Mouse (Mus musculus) hindbrain, embryonic 12.5 days (tissue): ENCODE data around the gene Spdya. TPM values are rescaled to one million over a fixed set of nuclear protein-coding genes. Genes with fewer than 3 reads are reported as not detected.
"Not testable (repeated sequence)": the region's sequence is repeated elsewhere in the genome, so short reads cannot be mapped to it uniquely, and the experiment has no call there.

ENCODE experiments used
- ATAC-seq: fragments of 200-750 bp; cut with Nextera tagmentation; 2 replicates; pipeline ENCODE4 v1.8.0; 2017; ENCODE audit warnings: moderate TSS enrichment; ENCODE audit not compliant: low FRiP score
- H3K27ac ChIP-seq: fragments of 300-500 bp; sonication (generic); 2 replicates; pipeline ENCODE4 v1.5.1; 2016; ENCODE audit warnings: mild to moderate bottlenecking
- H3K27me3 ChIP-seq: fragments of 300-500 bp; sonication (generic); 2 replicates; pipeline ENCODE4 v1.6.1; 2016; ENCODE audit warnings: mild to moderate bottlenecking
- H3K36me3 ChIP-seq: fragments of 300-500 bp; sonication (generic); 2 replicates; pipeline ENCODE4 v1.6.1; 2016; ENCODE audit warnings: mild to moderate bottlenecking
- H3K4me1 ChIP-seq: fragments of 300-500 bp; sonication (generic); 2 replicates; pipeline ENCODE4 v1.6.1; 2016
- H3K4me2 ChIP-seq: fragments of 300-500 bp; sonication (generic); replicated peaks from 2 replicates; pipeline ENCODE4 v1.6.1; 2016; ENCODE audit warnings: mild to moderate bottlenecking
- H3K4me3 ChIP-seq: fragments of 300-500 bp; sonication (generic); 2 replicates; pipeline ENCODE4 v1.5.1; 2016; ENCODE audit warnings: mild to moderate bottlenecking
- H3K9ac ChIP-seq: fragments of 300-500 bp; sonication (generic); 2 replicates; pipeline ENCODE4 v1.6.1; 2016; ENCODE audit warnings: mild to moderate bottlenecking, moderate library complexity
- H3K9me3 ChIP-seq: fragments of 300-500 bp; sonication (generic); replicated peaks from 2 replicates; pipeline ENCODE4 v1.6.1; 2016; ENCODE audit warnings: mild to moderate bottlenecking
- WGBS: fragments of 180-500 bp; shearing (Covaris S2); methylation state at CpG from one replicate; pipeline ENCODE4 v1.1.7; 2016; 5-methylcytosine and 5-hydroxymethylcytosine counted together
- polyA plus RNA-seq: library from polyadenylated mRNA; unstranded; fragments of >200 nt; fragmentation: Nextera tagmentation; extraction: Ambion mirVana; gene quantifications from 2 replicates; pipeline ENCODE4 v1.2.1, GENCODE M21; 2016

Spdya gene
- 0.99 TPM in 2 replicates for polyA plus RNA-seq

DNA sequence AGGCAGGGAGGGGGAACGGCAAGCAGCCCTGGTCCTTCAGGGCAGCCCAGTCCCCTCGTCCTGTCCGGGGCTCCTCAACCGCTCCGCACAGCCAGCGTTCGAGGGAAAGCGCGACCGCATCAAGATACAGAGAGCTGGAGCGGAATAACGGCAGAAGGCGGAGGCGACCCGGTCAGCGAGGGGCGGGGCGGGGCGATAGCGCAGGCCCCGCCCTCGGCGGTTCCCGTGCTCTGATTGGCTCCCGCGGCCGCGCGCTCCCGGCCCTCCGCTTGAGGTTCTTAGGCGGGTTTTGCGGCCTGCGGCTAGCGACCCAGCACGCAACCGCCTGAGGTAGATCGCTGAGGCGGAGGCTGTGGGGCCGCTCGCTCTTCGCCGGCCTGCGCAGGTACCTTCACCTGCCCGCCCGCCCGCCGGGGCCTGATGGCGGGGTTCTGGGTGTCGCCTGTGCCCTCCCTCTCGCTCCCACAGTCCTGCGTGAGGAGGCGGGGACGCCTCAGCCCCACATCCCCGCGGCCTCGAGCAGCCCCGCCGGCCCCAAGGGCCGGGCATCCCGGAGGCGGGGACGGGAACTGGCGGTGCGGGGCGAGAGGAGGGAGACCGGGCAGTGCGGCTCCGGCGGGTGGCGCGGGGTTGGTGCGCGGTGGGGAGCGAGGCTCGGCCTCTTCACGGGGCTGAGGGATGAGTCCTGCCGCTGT, at the start of gene Spdya:
TSS of gene Spdya (plus strand) at position 305 of the 695 bp plus-strand sequence.
- H3K27me3 ChIP-seq: peaks cover 32% of the 10 kb centered on the region
- H3K9me3 ChIP-seq: no peaks in the 10 kb centered on the region
- H3K36me3 ChIP-seq: no peaks in the 10 kb centered on the region
- H3K9ac ChIP-seq: peak within 1 kb of the TSS; percentile 76
- peak; percentile 96 for ATAC-seq
- WGBS: under 1% methylated on average over 77 of the region's 78 CpGs
- H3K4me2 ChIP-seq: peak within 1 kb of the TSS; percentile 94
- H3K4me3 ChIP-seq: peak within 1 kb of the TSS; percentile 65
- peak within 1 kb of the TSS; percentile 44 for H3K27ac ChIP-seq
- peaks cover 6% of the 10 kb centered on the region; the same call in 1 of the 2 replicates for H3K4me1 ChIP-seq

DNA sequence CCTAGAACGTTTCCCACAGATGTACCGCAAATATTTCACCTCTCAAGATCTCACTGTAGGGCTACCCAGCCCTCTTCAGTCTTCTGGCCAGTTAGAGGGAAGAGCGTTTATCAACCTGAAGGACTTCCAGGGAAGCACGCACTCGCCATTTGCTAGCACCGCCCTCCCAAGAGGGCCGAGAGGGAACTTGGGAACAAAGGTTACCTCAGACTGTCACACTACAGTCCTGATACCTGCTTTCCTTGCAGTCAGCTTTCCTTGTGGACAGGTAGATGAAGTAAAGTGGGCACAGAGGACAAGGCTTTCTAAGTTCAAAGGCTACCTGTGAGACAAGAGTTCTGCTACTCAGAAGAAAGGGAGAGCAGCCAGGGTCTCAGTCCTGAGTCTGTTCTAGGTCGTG, 45.0 kb upstream of the Spdya start:
- Histone ChIP-seq H3K9ac (no peak overlapping the region), H3K9me3 (no peaks in the 10 kb centered on the region), H3K4me2 (no peak overlapping the region), H3K36me3 (peaks cover 46% of the 10 kb centered on the region), H3K27me3 (no peaks in the 10 kb centered on the region), H3K4me1 (no peaks in the 10 kb centered on the region), H3K4me3 (no peak overlapping the region), H3K27ac (no peak overlapping the region)
- 94% methylated on average over 8 of the region's 8 CpGs for WGBS
- no peak for ATAC-seq

DNA sequence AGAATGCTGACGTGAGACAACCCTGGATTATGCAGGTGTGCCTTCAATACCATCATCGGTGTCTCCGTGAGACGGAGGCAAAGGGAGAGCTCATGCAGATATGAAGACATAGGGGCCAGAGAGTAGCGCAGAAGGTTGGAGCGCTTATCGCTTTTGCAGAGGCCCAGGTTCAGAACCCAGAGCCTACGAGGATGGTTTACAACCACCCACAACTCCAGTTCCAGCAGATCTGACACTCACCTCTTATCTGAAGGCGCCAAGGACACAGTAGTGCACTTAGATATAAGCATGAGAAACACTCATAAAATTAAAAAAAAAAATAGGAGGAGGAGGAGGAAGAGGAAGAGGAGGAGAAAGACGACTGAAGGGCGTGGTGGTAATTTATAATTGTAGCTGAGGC, 41.6 kb upstream of the Spdya start:
- WGBS: 94% methylated on average over 11 of the region's 11 CpGs
- Histone ChIP-seq H3K27ac (no peak overlapping the region), H3K36me3 (peaks cover 47% of the 10 kb centered on the region), H3K9ac (no peak overlapping the region), H3K4me2 (no peak overlapping the region), H3K27me3 (no peaks in the 10 kb centered on the region), H3K4me1 (no peaks in the 10 kb centered on the region), H3K4me3 (no peak overlapping the region), H3K9me3 (no peaks in the 10 kb centered on the region)
- no peak for ATAC-seq

DNA sequence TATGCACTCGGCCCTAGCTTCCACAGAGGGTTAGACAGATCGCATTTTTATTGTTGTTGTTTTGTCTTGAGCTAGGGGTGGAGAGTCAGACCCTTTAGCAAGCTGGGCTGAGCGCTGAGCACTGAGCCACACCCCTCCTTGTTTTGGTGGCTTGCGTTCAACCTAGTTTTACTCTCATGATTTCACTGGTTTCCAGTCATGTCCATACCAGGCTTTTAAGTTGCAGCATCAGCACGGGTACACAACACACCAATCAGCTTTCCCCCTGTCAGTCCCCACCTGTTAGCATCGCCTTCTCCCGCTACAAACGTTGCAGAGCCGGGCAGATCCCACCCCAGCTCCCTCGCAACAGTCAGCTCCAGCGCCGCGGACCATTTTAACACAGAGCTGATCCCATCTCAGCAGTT, 25.6 kb upstream of the Spdya start:
- ATAC-seq: peak; percentile 70

DNA sequence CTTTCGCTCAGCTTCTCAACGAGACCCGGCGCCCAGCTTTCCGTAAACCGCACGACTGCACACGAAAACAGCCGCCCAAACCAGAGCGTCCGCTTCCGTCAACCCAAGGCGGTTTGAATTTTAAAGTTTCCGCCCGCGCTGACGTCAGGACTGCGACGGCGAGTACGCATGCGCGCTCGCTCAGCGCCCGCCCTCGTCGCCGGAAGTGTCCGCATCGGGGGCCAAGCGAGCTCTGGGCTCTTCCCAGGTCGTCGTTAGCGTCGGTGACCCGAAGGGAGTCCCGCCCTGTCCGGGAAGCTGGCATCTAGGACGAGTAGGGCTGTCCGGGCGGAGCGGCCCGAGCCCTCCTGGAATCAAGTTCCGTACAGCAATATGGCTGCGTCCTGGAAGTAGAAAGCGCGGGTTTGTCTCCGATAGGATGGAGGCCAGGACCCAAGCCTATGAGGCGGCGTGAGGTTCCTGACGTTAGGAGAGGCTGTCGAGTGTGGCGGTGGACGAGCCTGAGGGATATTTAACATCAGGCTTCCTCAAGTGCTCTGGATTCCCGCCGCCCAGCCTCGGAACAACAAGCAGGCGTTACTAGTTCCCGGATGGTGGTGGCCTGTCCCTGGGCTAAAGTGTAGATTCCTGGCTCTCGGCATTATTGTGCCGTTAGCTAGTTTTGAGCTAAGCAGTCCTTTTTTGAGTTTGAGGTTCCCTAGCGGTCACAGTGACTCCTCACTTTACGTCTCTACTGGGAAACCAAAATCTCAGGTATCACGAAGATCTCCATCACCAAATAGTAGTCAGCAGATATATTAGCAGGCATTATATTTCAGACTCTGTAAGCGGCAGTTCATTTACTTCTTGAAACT, 24.9 kb upstream of the Spdya start, which contains the start of gene Ndc80:
TSS of gene Ndc80 (minus strand) at position 147 of the 854 bp plus-strand sequence.
- peaks cover 17% of the 10 kb centered on the region for H3K4me1 ChIP-seq
- H3K4me3 ChIP-seq: peak within 1 kb of the TSS; percentile 59
- 0 out of 2 replicates have a peak, but pooled peaks cover 5% of the 10 kb centered on the region for H3K36me3 ChIP-seq
- ATAC-seq: peak; percentile 98
- no peaks in the 10 kb centered on the region for H3K9me3 ChIP-seq
- peak within 1 kb of the TSS; percentile 98 for H3K27ac ChIP-seq
- WGBS: under 1% methylated on average over 66 of the region's 66 CpGs
- H3K4me2 ChIP-seq: peak within 1 kb of the TSS; percentile 76
- peak within 1 kb of the TSS; percentile 68 for H3K9ac ChIP-seq
- no peaks in the 10 kb centered on the region for H3K27me3 ChIP-seq

More for the DNA sequence above, 25.6 kb upstream of the Spdya start:
- Histone ChIP-seq H3K4me1 (peaks cover 17% of the 10 kb centered on the region), H3K9me3 (no peaks in the 10 kb centered on the region), H3K36me3 (0 out of 2 replicates have a peak, but pooled peaks cover 5% of the 10 kb centered on the region), H3K27ac (peak overlapping the region; percentile 98), H3K4me2 (peak overlapping the region; percentile 76), H3K4me3 (peak overlapping the region; percentile 59), H3K9ac (peak overlapping the region; percentile 68), H3K27me3 (no peaks in the 10 kb centered on the region)
- under 1% methylated on average over 13 of the region's 13 CpGs for WGBS

DNA sequence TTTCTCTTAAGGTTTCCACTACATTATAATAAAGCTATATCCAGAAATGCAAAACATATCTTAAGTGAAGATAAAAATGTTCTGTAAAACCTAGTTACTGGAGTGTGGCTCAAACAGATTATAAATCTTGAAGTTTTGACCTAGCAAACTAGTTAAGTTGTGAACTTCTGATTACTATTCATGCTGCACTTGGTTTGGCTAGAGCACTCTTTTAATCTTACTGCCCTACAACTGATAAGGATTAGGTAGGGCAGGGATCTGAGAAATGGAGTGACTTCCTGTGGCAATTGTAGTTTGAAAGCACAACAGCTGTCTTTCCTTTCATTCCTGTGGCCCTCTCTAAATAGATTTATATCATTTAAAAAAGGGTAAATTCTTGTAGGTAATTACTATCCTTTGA, 23.8 kb upstream of the Spdya start:
- H3K9me3 ChIP-seq: no peaks in the 10 kb centered on the region
- H3K4me1 ChIP-seq: peaks cover 17% of the 10 kb centered on the region
- no peak for ATAC-seq
- H3K4me2 ChIP-seq: no peak overlapping the region
- no peak overlapping the region for H3K27ac ChIP-seq
- H3K4me3 ChIP-seq: no peak overlapping the region
- no peak overlapping the region for H3K9ac ChIP-seq
- no peaks in the 10 kb centered on the region for H3K27me3 ChIP-seq
- H3K36me3 ChIP-seq: no peaks in the 10 kb centered on the region

DNA sequence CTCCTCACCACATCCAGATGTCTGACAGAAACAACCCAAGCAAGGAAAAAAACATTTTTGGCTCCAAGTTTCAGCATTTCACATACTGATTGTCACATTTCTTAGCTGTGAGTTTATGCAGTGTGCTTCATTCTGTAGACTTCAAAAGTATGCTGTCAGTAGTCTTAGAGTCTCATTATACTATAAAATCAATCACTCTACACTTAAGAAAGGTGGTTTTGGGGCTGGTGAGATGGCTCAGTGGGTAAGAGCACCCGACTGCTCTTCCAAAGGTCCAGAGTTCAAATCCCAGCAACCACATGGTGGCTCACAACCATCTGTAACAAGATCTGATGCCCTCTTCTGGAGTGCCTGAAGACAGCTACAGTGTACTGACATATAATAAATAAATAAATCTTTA, 16.3 kb upstream of the Spdya start:
- H3K27ac ChIP-seq, H3K36me3 ChIP-seq, H3K4me1 ChIP-seq, H3K9ac ChIP-seq, H3K4me3 ChIP-seq, ATAC-seq, H3K9me3 ChIP-seq, H3K27me3 ChIP-seq, H3K4me2 ChIP-seq: not testable (repeated sequence)
- 88% methylated on average over 1 of the region's 1 CpGs for WGBS

DNA sequence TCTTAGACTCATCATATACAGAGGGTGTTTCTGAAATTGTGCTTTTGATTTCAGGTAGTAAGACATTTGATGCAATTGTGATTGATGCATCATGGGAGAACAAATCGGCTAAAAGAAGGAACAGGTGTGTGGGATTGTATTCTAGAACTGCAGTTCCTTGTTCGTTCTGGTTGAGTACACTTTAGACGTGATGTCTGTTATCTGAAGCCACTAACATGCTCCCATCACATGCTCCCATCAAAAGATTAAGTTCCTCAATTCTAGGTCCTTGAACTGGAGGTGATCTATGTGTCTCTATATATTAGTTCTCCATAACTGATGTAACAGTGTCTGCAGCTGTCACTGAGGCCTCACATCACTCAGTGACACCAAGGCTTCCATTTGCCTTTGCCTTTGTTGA, 14.7 kb upstream of the Spdya start:
- Histone ChIP-seq H3K9me3 (no peaks in the 10 kb centered on the region), H3K9ac (no peak overlapping the region), H3K27ac (no peak overlapping the region), H3K4me3 (no peak overlapping the region), H3K4me1 (no peaks in the 10 kb centered on the region), H3K36me3 (no peaks in the 10 kb centered on the region), H3K4me2 (no peak overlapping the region), H3K27me3 (no peaks in the 10 kb centered on the region)
- 84% methylated on average over 3 of the region's 3 CpGs for WGBS
- ATAC-seq: no peak

DNA sequence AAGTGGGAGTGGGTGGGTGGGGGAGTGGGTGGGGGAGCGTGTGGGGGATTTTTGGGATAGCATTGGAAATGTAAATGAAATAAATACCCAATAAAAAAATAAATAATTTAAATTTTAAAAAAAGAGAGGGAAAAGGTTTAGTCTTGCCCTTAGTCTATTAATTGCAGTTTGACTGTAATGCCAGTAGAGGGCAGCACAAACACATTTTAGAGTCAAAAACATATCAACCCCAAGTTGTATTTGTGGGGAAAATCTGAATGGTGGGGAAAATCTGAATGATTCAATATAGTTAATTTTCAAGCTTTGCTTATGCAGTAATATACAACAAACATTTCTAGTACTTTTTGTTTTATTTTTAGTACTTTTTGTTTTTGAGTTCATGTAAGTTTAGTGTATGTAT, 3.3 kb upstream of the Spdya start:
- WGBS: 0% methylated on average over 1 of the region's 1 CpGs
- peaks cover 25% of the 10 kb centered on the region for H3K27me3 ChIP-seq

DNA sequence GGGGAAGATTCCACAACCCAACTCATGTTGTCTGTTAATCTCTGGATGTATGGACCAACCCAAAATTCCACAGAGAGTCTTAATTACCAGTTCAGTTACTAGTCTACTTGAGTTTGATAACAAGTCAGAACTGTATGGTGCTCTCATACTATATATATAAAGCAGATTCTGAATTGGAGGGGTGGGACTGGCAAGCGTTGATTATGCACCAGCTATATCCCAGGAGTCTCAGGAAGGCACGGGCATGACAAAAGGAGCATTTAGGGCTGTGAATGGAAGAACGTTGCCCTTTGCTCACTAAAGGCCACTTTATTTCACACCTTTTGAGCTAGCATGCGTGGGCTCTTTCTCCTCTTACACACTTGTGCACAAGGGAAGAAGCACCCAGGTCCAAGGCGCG, 511 bp upstream of the Spdya start:
- no peaks in the 10 kb centered on the region for H3K36me3 ChIP-seq
- peaks cover 32% of the 10 kb centered on the region for H3K27me3 ChIP-seq
- WGBS: 8% methylated on average over 6 of the region's 6 CpGs
- peak; percentile 11; the same call in 1 of the 2 replicates for ATAC-seq
- H3K27ac ChIP-seq: peak overlapping the region; percentile 17; the same call in 1 of the 2 replicates
- H3K4me1 ChIP-seq: peaks cover 6% of the 10 kb centered on the region; the same call in 1 of the 2 replicates
- no peaks in the 10 kb centered on the region for H3K9me3 ChIP-seq
- H3K4me2 ChIP-seq: peak overlapping the region; percentile 94
- H3K9ac ChIP-seq: peak overlapping the region; percentile 76
- peak overlapping the region; percentile 65 for H3K4me3 ChIP-seq

More for the DNA sequence above, 3.3 kb upstream of the Spdya start:
- no peak for ATAC-seq
- Histone ChIP-seq H3K36me3 (no peaks in the 10 kb centered on the region), H3K9me3 (no peaks in the 10 kb centered on the region), H3K27ac (no peak overlapping the region), H3K4me1 (peaks cover 6% of the 10 kb centered on the region; the same call in 1 of the 2 replicates), H3K9ac (no peak overlapping the region), H3K4me3 (no peak overlapping the region), H3K4me2 (no peak overlapping the region)

DNA sequence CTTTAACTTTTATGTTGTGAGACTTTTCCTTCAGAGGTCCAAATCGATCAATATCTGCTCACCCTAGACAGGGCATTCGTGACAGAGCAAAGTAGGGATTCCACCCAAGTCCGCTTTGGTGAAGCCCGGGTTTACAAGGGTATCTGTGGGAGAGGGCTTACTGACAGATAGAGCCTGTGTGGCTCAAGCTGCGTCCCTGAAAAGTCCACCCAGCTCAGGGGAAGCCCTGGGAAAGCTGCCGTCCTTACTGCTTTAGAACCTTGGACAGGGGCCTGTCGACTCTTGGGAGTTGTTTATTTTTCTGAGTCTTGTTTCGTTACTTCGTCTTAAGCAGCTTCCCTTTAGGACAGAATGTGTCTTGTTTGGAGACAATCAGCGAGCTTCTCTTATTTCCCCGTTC, 1.0 kb downstream of the Spdya start:
- Histone ChIP-seq H3K27me3 (peaks cover 32% of the 10 kb centered on the region), H3K9me3 (no peaks in the 10 kb centered on the region), H3K27ac (no peak overlapping the region), H3K4me2 (peak overlapping the region; percentile 94), H3K36me3 (no peaks in the 10 kb centered on the region), H3K9ac (no peak overlapping the region), H3K4me3 (peak overlapping the region; percentile 65), H3K4me1 (peaks cover 6% of the 10 kb centered on the region; the same call in 1 of the 2 replicates)
- no peak for ATAC-seq
- 11% methylated on average over 11 of the region's 11 CpGs for WGBS

DNA sequence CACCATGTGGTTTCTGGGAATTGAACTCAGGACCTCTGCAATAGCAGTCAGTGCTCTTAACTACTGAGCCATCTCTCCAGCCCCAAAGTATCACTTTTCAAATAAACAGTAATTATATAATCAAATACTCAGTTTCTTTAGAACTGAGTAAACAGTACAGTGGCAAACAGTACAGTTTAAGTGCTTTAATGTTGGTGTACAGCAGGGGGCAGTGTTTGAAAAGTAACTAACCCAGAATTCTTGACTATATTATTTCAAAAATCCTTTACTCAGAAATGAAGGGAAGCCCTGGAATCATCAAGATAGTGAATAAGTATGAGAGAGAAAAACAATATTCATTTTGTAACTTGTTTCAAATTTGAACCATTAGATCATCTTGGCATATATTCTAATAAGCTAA, 9.8 kb downstream of the Spdya start:
- Histone ChIP-seq H3K9me3 (no peaks in the 10 kb centered on the region), H3K9ac (no peak overlapping the region), H3K4me1 (no peaks in the 10 kb centered on the region), H3K36me3 (no peaks in the 10 kb centered on the region), H3K27me3 (no peaks in the 10 kb centered on the region), H3K4me2 (no peak overlapping the region), H3K4me3 (no peak overlapping the region), H3K27ac (no peak overlapping the region)
- ATAC-seq: no peak
